Mouse (Mus musculus) small intestine, adult 2 months (tissue): ENCODE measurements around the gene Nucb1. TPM values are rescaled to one million over a fixed set of nuclear protein-coding genes. Genes with fewer than 3 reads are reported as not detected.

Experiments
- H3K27ac ChIP-seq: fragments of 200-500 bp; 2 replicates; pipeline ENCODE4 v1.5.1; 2012; ENCODE audit warnings: low read depth, low read length, control low read depth, inconsistent platforms; ENCODE audit not compliant: insufficient read depth
- H3K27me3 ChIP-seq: fragments of 200-500 bp; 2 replicates; pipeline ENCODE4 v1.6.1; 2012; ENCODE audit warnings: mild to moderate bottlenecking, moderate library complexity, low read length, inconsistent platforms; ENCODE audit not compliant: control insufficient read depth, insufficient read depth
- H3K36me3 ChIP-seq: fragments of 200-500 bp; 2 replicates; pipeline ENCODE4 v1.6.1; 2012; ENCODE audit warnings: mild to moderate bottlenecking, low read length, control low read depth, inconsistent platforms; ENCODE audit not compliant: control insufficient read depth, insufficient read depth
- H3K4me1 ChIP-seq: fragments of 200-500 bp; 2 replicates; pipeline ENCODE4 v1.6.1; 2012; ENCODE audit warnings: low read length, inconsistent platforms, mixed read lengths; ENCODE audit not compliant: control insufficient read depth, insufficient read depth, insufficient read length
- H3K4me3 ChIP-seq: fragments of 200-500 bp; 2 replicates; pipeline ENCODE4 v1.5.1; 2012; ENCODE audit warnings: low read depth, mild to moderate bottlenecking, control low read depth, inconsistent platforms, low read length, moderate library complexity
- CTCF ChIP-seq: fragments of 200-500 bp; IDR thresholded peaks from 2 replicates; pipeline ENCODE4 v1.5.1; 2012; ENCODE audit warnings: low read depth, mild to moderate bottlenecking, control low read depth, inconsistent platforms, low read length, moderate library complexity, mixed read lengths; ENCODE audit not compliant: insufficient replicate concordance, insufficient read length; ENCODE audit errors: extremely low read depth
- POLR2A ChIP-seq: fragments of 200-500 bp; IDR thresholded peaks from 2 replicates; pipeline ENCODE4 v1.6.1; 2012; ENCODE audit warnings: low read depth, mild to moderate bottlenecking, control low read depth, inconsistent platforms, low read length, moderate library complexity
- WGBS: fragments of 180-500 bp; shearing (Covaris S2); methylation state at CpG from one replicate; pipeline ENCODE4 v1.1.7; 2018; 5-methylcytosine and 5-hydroxymethylcytosine counted together
- polyA plus RNA-seq: library from polyadenylated mRNA; depleted of rRNA; stranded (reverse); fragments of >200 nt; gene quantifications from 2 replicates; pipeline ENCODE4 v1.2.3, GENCODE M21; 2012

Gene Nucb1
- polyA plus RNA-seq, 1 experiment: 456 TPM

DNA sequence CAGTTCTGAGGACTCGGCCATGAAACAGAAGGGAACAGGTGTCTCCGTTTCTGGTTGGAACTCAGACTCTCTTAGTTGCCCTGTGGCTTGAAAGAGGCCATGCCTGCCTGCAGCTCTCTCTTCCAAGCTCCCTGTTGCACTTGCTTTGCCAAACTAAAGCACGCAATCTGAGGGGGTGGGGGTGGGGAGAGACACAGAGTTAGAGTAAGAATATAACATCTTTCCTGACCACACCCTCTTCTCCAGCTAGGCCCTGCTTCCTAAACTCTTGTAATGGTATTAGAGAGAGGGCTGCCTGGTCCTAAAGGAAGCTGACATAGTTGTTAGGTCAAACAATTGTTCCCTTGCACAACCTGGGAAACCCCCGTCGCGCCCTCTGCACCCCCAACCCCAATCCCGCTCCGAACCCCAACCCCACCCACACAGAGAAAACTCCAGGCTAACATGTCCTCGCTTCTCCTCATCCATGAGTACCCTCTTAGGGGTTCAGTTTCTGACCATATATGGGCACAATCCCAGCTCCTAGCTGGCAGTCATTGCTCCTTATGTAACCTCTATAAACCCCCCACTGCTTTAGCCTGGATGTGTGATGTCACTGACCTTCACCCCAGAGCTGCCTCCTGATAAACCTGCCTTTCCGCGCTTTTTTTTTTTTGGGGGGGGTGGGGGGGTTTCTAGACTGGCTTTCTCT lies 40.8 kb upstream of the Nucb1 start:
- Histone ChIP-seq H3K4me3 (no peak overlapping the region), H3K27me3 (no peaks in the 10 kb centered on the region; the same call in 1 of the 2 replicates), H3K27ac (no peak overlapping the region), H3K4me1 (no peaks in the 10 kb centered on the region), H3K36me3 (no peaks in the 10 kb centered on the region)
- 80% methylated on average over 11 of the region's 11 CpGs for WGBS
- TF ChIP-seq POLR2A (no peak), CTCF (no peak)

GRCm38 (mm10) chr7:45549641-45550436 lies 39.6 kb upstream of the Nucb1 start:
- 94% methylated on average over 16 of the region's 16 CpGs for WGBS
- no peaks in the 10 kb centered on the region; the same call in 1 of the 2 replicates for H3K27me3 ChIP-seq
- TF ChIP-seq POLR2A: no peak
- TF ChIP-seq CTCF: no peak
- no peak overlapping the region for H3K27ac ChIP-seq
- no peak overlapping the region for H3K4me3 ChIP-seq
- no peaks in the 10 kb centered on the region for H3K36me3 ChIP-seq
- no peaks in the 10 kb centered on the region for H3K4me1 ChIP-seq

DNA sequence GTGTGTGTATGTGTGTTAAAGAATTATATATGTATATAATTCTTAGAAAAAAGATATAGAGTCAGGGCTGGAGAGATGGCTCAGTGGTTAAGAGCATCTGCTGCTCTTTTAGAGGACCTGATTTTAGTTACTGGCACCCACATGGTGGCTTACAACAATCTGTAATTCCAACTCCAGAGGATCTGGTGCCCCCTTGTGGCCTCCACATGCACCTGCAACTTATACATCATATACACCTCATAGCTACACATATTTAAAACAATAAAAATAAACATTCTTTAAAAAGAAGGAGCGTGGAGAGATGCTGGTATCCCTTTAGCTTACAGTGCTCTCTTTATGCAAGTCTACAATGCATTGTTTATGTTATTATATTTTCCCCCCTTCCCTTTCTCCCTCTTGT lies 34.3 kb upstream of the Nucb1 start:
- Histone ChIP-seq H3K4me3 (no peak overlapping the region), H3K4me1 (peaks cover 2% of the 10 kb centered on the region; the same call in 1 of the 2 replicates), H3K36me3 (no peaks in the 10 kb centered on the region), H3K27ac (no peak overlapping the region), H3K27me3 (no peaks in the 10 kb centered on the region; the same call in 1 of the 2 replicates)
- TF ChIP-seq POLR2A: no peak
- no peak for TF ChIP-seq CTCF
- 93% methylated on average over 1 of the region's 1 CpGs for WGBS

DNA sequence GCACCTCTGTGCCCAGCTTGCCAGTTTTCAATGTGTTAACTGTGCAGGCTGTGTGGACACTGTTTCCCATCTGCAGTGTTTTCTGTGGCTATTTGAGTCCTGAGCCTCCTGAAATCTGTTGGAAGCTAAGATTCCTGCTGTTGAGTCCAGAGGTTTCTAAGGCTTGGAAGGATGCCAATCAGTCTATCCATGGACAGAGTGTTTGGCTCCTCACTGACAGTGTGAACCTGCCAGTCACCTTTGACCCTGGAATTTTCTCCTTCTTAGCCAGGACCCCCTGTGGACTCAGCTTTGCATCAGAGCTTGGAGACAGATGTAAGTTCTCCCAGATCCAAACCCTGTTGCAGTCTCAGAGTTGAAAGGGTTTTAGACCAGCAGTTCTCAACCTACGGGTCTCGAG lies 30.0 kb upstream of the Nucb1 start:
- H3K4me3 ChIP-seq: no peak overlapping the region
- no peak overlapping the region for H3K27ac ChIP-seq
- H3K4me1 ChIP-seq: peaks cover 2% of the 10 kb centered on the region
- H3K27me3 ChIP-seq: no peaks in the 10 kb centered on the region
- 46% methylated on average over 2 of the region's 2 CpGs for WGBS
- TF ChIP-seq CTCF (no peak), POLR2A (no peak)
- no peaks in the 10 kb centered on the region for H3K36me3 ChIP-seq

- no peak for TF ChIP-seq CTCF
- TF ChIP-seq POLR2A: no peak
- Histone ChIP-seq H3K4me3 (no peak overlapping the region), H3K27ac (no peak overlapping the region), H3K36me3 (no peaks in the 10 kb centered on the region), H3K27me3 (no peaks in the 10 kb centered on the region), H3K4me1 (peaks cover 2% of the 10 kb centered on the region)
- 92% methylated on average over 3 of the region's 3 CpGs for WGBS
These were observed 28.9 kb upstream of the Nucb1 start for GRCm38 (mm10) chr7:45539095-45539494.

DNA sequence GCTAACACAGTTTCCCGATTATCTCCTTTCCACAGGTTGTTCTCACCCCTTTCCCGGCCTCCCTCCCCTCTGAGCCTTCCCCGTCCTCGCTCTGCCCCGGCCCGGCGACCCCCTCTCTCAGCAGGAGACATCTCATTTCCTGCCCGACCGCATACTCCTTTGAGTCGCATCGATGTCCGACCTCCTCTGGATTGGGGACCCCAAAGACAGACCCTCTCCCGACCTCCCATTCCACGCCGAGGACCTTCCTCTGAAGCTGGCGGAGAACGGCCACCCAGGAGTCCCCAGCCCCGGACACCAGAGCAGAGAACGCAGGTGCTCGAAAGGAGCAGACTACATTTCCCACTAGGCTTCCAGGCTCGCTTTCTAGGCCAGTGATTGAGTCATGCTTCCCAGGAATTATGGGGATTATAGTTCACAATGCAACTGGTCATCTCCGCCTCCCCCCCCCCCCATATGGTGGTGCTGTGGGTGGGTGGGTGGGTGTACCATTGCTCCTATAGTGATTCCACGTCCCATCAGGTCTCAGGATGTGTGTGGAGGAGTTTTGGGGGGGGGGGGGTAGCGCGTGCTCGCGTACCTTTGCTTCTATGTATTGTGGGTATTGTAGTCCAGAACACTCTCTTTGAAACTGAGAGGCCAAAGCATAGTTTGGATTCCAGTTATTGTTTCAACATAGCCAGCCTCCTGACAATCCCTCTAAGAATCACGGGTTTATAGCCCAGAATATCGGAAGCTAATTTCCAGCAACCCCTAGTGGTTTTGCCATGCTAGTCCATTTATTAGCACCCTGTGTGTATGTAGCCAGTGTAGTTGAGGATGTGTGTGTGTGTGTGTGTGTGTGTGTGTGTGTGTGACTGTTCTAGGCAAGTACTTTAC lies 28.2 kb upstream of the Nucb1 start:
- no peaks in the 10 kb centered on the region for H3K36me3 ChIP-seq
- peaks cover 2% of the 10 kb centered on the region for H3K4me1 ChIP-seq
- 5% methylated on average over 29 of the region's 29 CpGs for WGBS
- H3K27ac ChIP-seq: no peak overlapping the region
- TF ChIP-seq CTCF (no peak), POLR2A (no peak)
- peak overlapping the region; percentile 60 for H3K4me3 ChIP-seq
- H3K27me3 ChIP-seq: no peaks in the 10 kb centered on the region

GRCm38 (mm10) chr7:45537602-45538001 lies 27.4 kb upstream of the Nucb1 start:
- H3K4me3 ChIP-seq: no peak overlapping the region; the same call in 1 of the 2 replicates
- H3K27me3 ChIP-seq: no peaks in the 10 kb centered on the region
- 87% methylated on average over 10 of the region's 10 CpGs for WGBS
- no peak for TF ChIP-seq CTCF
- no peak for TF ChIP-seq POLR2A
- H3K27ac ChIP-seq: no peak overlapping the region
- H3K36me3 ChIP-seq: no peaks in the 10 kb centered on the region
- H3K4me1 ChIP-seq: no peaks in the 10 kb centered on the region; the same call in 1 of the 2 replicates
